Comparison of ENCODE assay signal across 12 mouse cellular contexts in genomic region chr9:28360691-28361090, GRCm38 (mm10).
DNase-seq lines count a peak whose midpoint lies in the region.
"Had no signal": no experiment of that assay in that cellular context is flagged by ENCODE, and none has a peak within 500 bp of the region (broad histone marks: within the 10 kb centered on the region; RNA-seq: fewer than 3 reads in every experiment).

No protein-coding gene starts in this region.

- peak; percentile 87 for DNase-seq in brain, adult 2 months (ENCODE audit: low read depth, low spot score)
- peak; percentile 73 for DNase-seq in cerebellum, adult 11-12 months
- peak; percentile 80 for DNase-seq in cerebellum, adult 9-10 months
- DNase-seq in cerebellum, postnatal 25 days: peak; percentile 66 to 72
- DNase-seq in testis, postnatal 10 days (ENCODE audit: low spot score): no peak
- DNase-seq in heart, adult 18-20 months: no peak
- DNase-seq in lung, postnatal 4 days: no peak
- DNase-seq: adrenal gland, adult 8-10 months; adrenal gland, postnatal 36 days; gastrocnemius, postnatal 10 days; heart, adult 2 months; kidney, adult 18-20 months had no signal

Comparison
In these comparisons a context has a peak if more than half of its experiments do, and no peak if none do; other contexts are left out.
1. DNase-seq: peak in brain, adult 2 months (single experiment), cerebellum, adult 11-12 months (single experiment), cerebellum, adult 9-10 months (single experiment) and cerebellum, postnatal 25 days (2 of 2); none in testis, postnatal 10 days (single experiment), heart, adult 18-20 months (0 of 2) and lung, postnatal 4 days (0 of 2).